Mouse (Mus musculus): ENCODE results near the gene Aen.

DNA sequence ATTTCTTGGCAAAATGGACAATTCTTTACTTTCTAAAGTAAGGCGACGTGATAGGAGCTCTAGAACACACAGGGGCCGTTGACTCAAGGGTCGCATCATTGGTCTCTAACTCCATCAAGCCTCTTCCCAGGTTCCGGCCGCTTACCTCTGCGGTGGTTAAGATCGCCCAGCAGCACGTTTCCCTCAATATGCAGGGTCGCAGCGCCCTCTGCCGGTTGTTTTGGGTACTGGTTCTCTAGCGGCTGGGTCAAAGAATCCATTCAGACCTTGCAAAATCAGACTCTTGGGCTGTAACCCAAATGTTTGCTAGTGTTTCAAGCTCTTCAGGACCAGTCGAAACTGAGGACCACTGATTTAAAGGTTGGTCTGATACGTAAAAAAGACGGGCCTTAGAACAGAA, 5.0 kb upstream of the Aen start:
- TF ChIP-seq ZC3H11A (IDR thresholded peaks at IDR 0.05; ENCODE audit: low read depth, low read length) (peak; percentile 81), POLR2A (IDR thresholded peaks at IDR 0.05; ENCODE audit: low read depth, low read length) (no peak), USF1 (IDR thresholded peaks at IDR 0.05; ENCODE audit: low read depth, low read length) (no peak), CTCF (conservative IDR thresholded peaks at IDR 0.05 in 1 of 2, IDR thresholded peaks at IDR 0.05 in 1 of 2; ENCODE audit: low read depth in 2 of 2, low read length in 2 of 2) (peak; percentile 72 to 96), NELFE (IDR thresholded peaks at IDR 0.05; ENCODE audit: low read depth, low read length) (0 out of 2 replicates have a peak, but pooled peaks have one; percentile 33), PAX5 (IDR thresholded peaks at IDR 0.05; ENCODE audit: low read length) (no peak), IRF4 (IDR thresholded peaks at IDR 0.05; ENCODE audit: low read depth, low read length) (peak; percentile 53; the same call in 1 of the 2 replicates), ETS1 (conservative IDR thresholded peaks at IDR 0.05; ENCODE audit: low read depth, low read length) (no peak), ZNF384 (IDR thresholded peaks at IDR 0.05; ENCODE audit: low read depth, low read length) (no peak), E2F4 (IDR thresholded peaks at IDR 0.05; ENCODE audit: insufficient replicate concordance, low read depth, low read length) (no peak), RCOR1 (conservative IDR thresholded peaks at IDR 0.05; ENCODE audit: low read depth, low read length) (no peak), MAZ (IDR thresholded peaks at IDR 0.05; ENCODE audit: low read depth, low read length) (no peak), MAFK (IDR thresholded peaks at IDR 0.05; ENCODE audit: insufficient replicate concordance, low read length) (no peak)

Data from CH12.LX (cell line).